Mouse (Mus musculus) layer of hippocampus, postnatal 25 days (tissue): Measurements from ENCODE around the gene Emb. TPM values are rescaled to one million over a fixed set of nuclear protein-coding genes. Genes with fewer than 3 reads are reported as not detected.
A peak's percentile ranks its signal among the peaks of the same experiment; 100 is the strongest.
"Not testable (repeated sequence)": the region's sequence is repeated elsewhere in the genome, so short reads cannot be mapped to it uniquely, and the experiment has no call there.

ENCODE experiments used
- DNase-seq, 2 experiments: peaks; one replicate each; pipeline ENCODE4 v3.0.0; 2022; ENCODE audit warnings: mixed read lengths in 2 of 2, low spot score in 1 of 2; ENCODE audit errors: extremely low spot score in 1 of 2
- total RNA-seq, 2 experiments: library from RNA; stranded (reverse); gene quantifications; 2 replicates each; pipeline ENCODE4 v1.2.3; 2021

The Emb gene
- total RNA-seq = 10 to 100 TPM; 29.8 to 31.2 TPM

- DNase-seq = no peak
Measured at GRCm38 (mm10) chr13:117208236-117208635, at the start of gene Emb. TSS of gene Emb (plus strand) at chr13:117208536.

GRCm38 (mm10) chr13:117163906-117164305 is 44.4 kb upstream of the Emb start:
- no peak for DNase-seq

GRCm38 (mm10) chr13:117165071-117165470 is 43.3 kb upstream of the Emb start:
- no peak for DNase-seq

GRCm38 (mm10) chr13:117180912-117181311 is 27.4 kb upstream of the Emb start:
- DNase-seq = not testable (repeated sequence)

DNA sequence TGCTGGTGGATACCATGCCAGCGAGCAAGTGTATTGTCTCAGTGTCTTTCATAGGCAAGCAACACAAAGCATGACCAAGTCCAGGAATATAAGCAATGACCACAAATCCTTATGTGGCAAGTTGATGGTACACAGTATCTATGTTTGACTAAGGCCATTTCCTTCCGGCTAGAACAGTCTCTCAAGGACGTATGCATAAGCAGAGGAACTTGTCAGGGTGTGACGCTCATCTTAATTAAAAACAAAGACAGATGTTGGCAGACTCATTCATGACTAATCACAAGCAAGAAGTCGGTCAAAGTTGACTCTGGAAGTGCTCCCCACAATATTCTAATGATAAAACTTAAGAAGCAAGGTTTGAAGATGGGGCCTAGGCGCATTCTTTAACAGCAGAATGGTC is 25.0 kb upstream of the Emb start:
- no peak for DNase-seq

DNA sequence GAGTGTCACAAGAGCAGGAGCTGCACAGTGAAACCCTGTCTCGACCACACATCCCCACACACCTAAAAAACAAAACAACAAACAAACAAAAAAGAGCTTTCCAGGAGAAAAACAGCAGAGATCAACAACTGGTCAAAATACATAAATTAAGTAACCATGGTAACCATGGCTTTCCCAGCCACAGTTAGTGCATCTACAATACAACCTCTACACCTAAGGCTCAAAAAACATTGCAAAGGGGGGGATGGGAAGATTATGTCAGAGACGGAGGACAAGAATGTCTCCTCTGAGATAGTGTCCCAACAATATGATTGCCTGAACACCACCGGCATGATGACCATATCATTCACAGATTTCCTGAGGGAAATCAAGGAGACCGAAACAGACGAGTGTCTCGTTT is 23.0 kb upstream of the Emb start:
- no peak for DNase-seq

DNA sequence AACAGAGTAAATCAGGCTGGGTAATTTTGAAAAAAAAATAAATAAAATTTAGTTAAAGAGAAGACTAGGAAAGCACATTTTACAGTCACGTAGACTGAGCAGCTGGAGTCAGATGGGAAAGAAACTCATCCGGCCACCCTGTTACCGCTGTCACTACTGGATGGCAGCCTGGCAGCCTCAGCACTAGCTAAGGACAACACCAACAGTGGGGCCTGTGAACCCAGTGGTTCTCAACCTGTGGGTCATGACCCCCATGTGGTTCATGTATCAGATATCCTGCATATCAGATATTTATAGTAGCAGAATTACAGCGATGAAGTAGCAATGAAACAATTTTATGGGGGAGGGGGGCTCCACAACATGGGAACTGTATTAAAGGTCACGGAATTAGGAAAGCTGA is 16.2 kb upstream of the Emb start:
- no peak for DNase-seq

GRCm38 (mm10) chr13:117193422-117193983 is 14.8 kb upstream of the Emb start:
- no peak for DNase-seq

- no peak for DNase-seq
Measured at GRCm38 (mm10) chr13:117195569-117196495, 12.5 kb upstream of the Emb start.

DNA sequence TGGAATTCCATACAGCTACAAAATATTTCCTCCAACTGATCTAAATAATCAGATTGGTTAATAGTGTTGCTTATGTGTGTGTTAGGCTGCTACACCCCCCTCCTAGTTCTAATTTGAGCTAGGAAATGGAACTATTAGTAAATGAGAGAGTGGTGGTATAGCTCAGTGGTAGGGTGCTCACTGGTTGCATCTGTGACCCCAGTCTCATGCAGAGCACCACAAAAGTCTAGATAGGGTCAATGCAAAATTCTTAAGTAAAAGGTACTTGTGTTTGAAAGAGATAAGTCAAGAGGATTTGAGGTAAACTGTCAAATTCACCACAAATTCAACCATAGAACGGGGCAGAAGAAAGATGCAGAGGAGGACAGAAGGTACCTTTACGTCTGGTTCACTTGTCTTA is 10.7 kb upstream of the Emb start:
- DNase-seq = no peak

DNA sequence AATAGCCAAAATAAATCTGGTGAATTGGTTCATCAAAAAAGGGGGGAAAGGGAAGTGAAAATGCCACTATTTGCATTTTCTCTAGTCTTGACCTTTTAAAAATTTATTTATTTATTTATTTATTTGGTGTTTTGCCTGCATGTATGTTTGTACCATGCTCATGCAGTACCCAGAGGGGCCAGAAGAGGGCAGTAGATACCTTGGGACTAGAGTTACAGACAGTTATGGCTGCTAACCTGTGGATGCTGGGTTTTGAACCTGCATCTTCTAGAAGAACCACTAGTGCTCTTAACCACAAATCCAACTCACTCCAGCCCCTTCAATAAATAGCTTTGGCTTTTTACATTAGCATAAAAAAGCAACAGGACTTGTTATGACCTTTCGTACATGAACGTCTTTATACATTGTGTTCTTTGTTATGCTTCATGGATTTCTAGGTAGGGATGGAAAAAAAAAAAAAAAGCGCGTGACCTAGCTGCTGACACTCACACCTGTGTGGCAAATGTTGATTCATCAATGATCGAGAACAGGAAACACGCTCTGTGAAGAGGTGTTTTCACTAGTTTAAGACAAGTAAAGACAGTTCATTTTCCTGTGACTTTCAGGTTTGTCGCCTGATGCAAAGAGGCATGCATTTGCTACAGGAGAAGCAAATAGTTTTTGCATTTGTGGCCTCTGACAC is 9.8 kb upstream of the Emb start:
- peak; percentile 51 to 81 for DNase-seq

GRCm38 (mm10) chr13:117202755-117203471 is 5.4 kb upstream of the Emb start:
- peak; percentile 22 to 45 for DNase-seq

GRCm38 (mm10) chr13:117204685-117205084 is 3.7 kb upstream of the Emb start:
- DNase-seq = no peak

GRCm38 (mm10) chr13:117206066-117206465 is 2.3 kb upstream of the Emb start:
- no peak for DNase-seq

DNA sequence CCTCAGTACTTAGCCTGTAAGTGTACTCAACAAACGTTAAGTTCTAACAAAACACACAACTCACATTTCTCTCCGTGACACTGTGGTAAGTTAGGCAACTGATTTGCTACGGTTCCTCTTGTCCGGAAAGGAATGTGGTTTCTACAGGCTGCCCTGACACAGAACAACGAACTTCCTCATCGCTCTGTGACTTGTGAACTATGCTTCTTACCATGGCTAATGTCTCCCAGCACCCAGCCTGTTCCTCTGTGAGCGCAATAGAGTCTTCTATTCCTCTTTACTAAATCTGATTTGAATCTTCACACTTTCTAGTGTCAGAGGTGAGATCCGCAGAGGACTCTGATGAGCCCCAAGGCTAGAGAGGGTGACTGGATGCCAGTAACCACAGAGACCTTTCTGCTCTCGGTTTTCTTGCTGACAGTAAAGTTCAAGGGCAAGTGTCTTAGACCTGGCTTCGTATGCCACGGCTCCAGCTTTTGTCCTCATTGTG is 3.1 kb downstream of the Emb start:
- no peak for DNase-seq

DNA sequence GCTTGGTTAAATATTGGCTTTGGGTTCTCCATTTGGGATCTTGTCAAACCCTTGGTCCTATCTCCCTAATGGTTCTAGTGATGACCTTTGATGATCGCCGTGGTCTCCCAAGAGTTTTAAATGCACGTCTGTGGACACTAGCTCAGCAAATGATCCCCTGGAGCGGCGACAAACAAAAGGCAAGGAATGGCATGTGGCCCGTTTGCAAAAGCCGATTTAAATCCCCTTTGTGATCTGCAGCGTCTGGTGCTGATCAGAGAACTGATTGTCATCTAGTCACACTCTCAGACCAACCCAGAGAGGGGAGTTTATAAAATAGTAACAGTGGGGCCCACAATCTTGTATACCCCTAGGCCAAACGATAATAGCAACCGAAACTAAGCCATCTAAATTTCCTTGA is 7.1 kb downstream of the Emb start:
- DNase-seq = no peak

- DNase-seq = no peak
Measured at GRCm38 (mm10) chr13:117216126-117216525, 7.8 kb downstream of the Emb start.

GRCm38 (mm10) chr13:117216752-117217363 is 8.5 kb downstream of the Emb start:
- no peak for DNase-seq

- no peak for DNase-seq
Measured at GRCm38 (mm10) chr13:117217621-117218020, 9.3 kb downstream of the Emb start.

GRCm38 (mm10) chr13:117218092-117218491 is 9.8 kb downstream of the Emb start:
- no peak for DNase-seq
